Mouse (Mus musculus) C2C12 (cell line): ENCODE measurements around the gene Lfng. TPM values are rescaled to one million over a fixed set of nuclear protein-coding genes. Genes with fewer than 3 reads are reported as not detected.

Experiments
- H3K27me3 ChIP-seq: one replicate; pipeline ENCODE4 v1.6.1; 2011; ENCODE audit not compliant: control insufficient read depth, insufficient read depth, insufficient read length
- H3K36me3 ChIP-seq: one replicate; pipeline ENCODE4 v1.6.1; 2011; ENCODE audit not compliant: control insufficient read depth, insufficient read depth
- H3K4me3 ChIP-seq: one replicate; pipeline ENCODE4 v1.5.1; 2011; ENCODE audit warnings: mild to moderate bottlenecking, control low read depth; ENCODE audit not compliant: poor library complexity, insufficient read depth, severe bottlenecking
- H3K79me2 ChIP-seq: one replicate; pipeline ENCODE4 v1.6.1; 2011; ENCODE audit not compliant: control insufficient read depth, insufficient read depth
- H3K79me3 ChIP-seq: one replicate; pipeline ENCODE4 v1.6.1; 2011; ENCODE audit warnings: low read depth, control low read depth
- H3ac ChIP-seq: one replicate; pipeline ENCODE3; 2011; ENCODE audit warnings: low read depth; ENCODE audit not compliant: control insufficient read depth, insufficient read length
- CEBPB ChIP-seq: IDR thresholded peaks from one replicate; pipeline ENCODE4 v1.6.1; 2011; ENCODE audit warnings: low read depth, mild to moderate bottlenecking, control low read depth, moderate library complexity
- CTCF ChIP-seq: IDR thresholded peaks from one replicate; pipeline ENCODE4 v1.5.1; 2011; ENCODE audit not compliant: control insufficient read depth, insufficient read depth, insufficient read length
- FOSL1 ChIP-seq: IDR thresholded peaks from one replicate; pipeline ENCODE4 v1.8.0; 2011; ENCODE audit warnings: mild to moderate bottlenecking, low read length; ENCODE audit not compliant: poor library complexity, insufficient read depth, severe bottlenecking
- MAX ChIP-seq: IDR thresholded peaks from one replicate; pipeline ENCODE4 v1.6.1; 2011; ENCODE audit warnings: mild to moderate bottlenecking, control low read depth
- MYOD1 ChIP-seq: IDR thresholded peaks from one replicate; pipeline ENCODE4 v1.6.1; 2011; ENCODE audit warnings: low read depth; ENCODE audit not compliant: control insufficient read depth, insufficient read length
- MYOG ChIP-seq: IDR thresholded peaks from one replicate; pipeline ENCODE4 v1.6.1; 2011; ENCODE audit not compliant: control insufficient read depth, insufficient read length; ENCODE audit errors: extremely low read depth
- USF1 ChIP-seq: IDR thresholded peaks from one replicate; pipeline ENCODE4 v1.6.1; 2011; ENCODE audit warnings: low read depth, mild to moderate bottlenecking, control low read depth, moderate library complexity
- polyA plus RNA-seq: library from polyadenylated mRNA; unstranded; fragments of >200 nt; fragmentation: generic; extraction: Trizol; gene quantifications from one replicate; pipeline ENCODE4 v1.2.1, GENCODE M21; 2012; ENCODE audit warnings: missing spikeins

Gene Lfng
- polyA plus RNA-seq, 1 experiment = 18.7 TPM

- H3ac ChIP-seq = no peak overlapping the region
- TF ChIP-seq FOSL1 = no peak
- TF ChIP-seq MYOG = no peak
- no peak for TF ChIP-seq MYOD1
- TF ChIP-seq CEBPB = no peak
- no peak for TF ChIP-seq MAX
- TF ChIP-seq CTCF = no peak
- TF ChIP-seq USF1 = no peak
- H3K79me3 ChIP-seq = peaks cover 7% of the 10 kb centered on the region
- no peak overlapping the region for H3K4me3 ChIP-seq
- peaks cover 37% of the 10 kb centered on the region for H3K79me2 ChIP-seq
- peaks cover 35% of the 10 kb centered on the region for H3K36me3 ChIP-seq
- H3K27me3 ChIP-seq = no peaks in the 10 kb centered on the region
Measured at GRCm38 (mm10) chr5:140614837-140615236, 7.7 kb downstream of the Lfng start.

- Histone ChIP-seq H3K27me3 (no peaks in the 10 kb centered on the region), H3K79me3 (peaks cover 5% of the 10 kb centered on the region), H3ac (no peak overlapping the region), H3K79me2 (peaks cover 30% of the 10 kb centered on the region), H3K4me3 (no peak overlapping the region), H3K36me3 (peaks cover 35% of the 10 kb centered on the region)
- TF ChIP-seq CTCF = no peak
- no peak for TF ChIP-seq MYOG
- TF ChIP-seq MYOD1 = no peak
- TF ChIP-seq FOSL1 = no peak
- TF ChIP-seq USF1 = no peak
Measured at GRCm38 (mm10) chr5:140615321-140616109, 8.4 kb downstream of the Lfng start.

- no peak overlapping the region for H3ac ChIP-seq
- H3K79me2 ChIP-seq = peaks cover 27% of the 10 kb centered on the region
- no peaks in the 10 kb centered on the region for H3K27me3 ChIP-seq
- H3K79me3 ChIP-seq = peaks cover 5% of the 10 kb centered on the region
- H3K4me3 ChIP-seq = no peak overlapping the region
- H3K36me3 ChIP-seq = peaks cover 35% of the 10 kb centered on the region
- TF ChIP-seq CTCF (no peak), CEBPB (no peak), MYOD1 (no peak), MAX (no peak), MYOG (no peak), USF1 (no peak), FOSL1 (no peak)
Measured at GRCm38 (mm10) chr5:140616110-140616503, 9.0 kb downstream of the Lfng start.

GRCm38 (mm10) chr5:140616691-140617090 lies 9.6 kb downstream of the Lfng start:
- H3K27me3 ChIP-seq = no peaks in the 10 kb centered on the region
- TF ChIP-seq CEBPB = no peak
- TF ChIP-seq CTCF = no peak
- TF ChIP-seq MAX = no peak
- no peak for TF ChIP-seq FOSL1
- no peak for TF ChIP-seq MYOD1
- no peak for TF ChIP-seq USF1
- no peak for TF ChIP-seq MYOG
- H3K79me2 ChIP-seq = peaks cover 22% of the 10 kb centered on the region
- peaks cover 5% of the 10 kb centered on the region for H3K79me3 ChIP-seq
- peaks cover 35% of the 10 kb centered on the region for H3K36me3 ChIP-seq
- no peak overlapping the region for H3ac ChIP-seq
- H3K4me3 ChIP-seq = no peak overlapping the region

- H3K79me3 ChIP-seq = peaks cover 3% of the 10 kb centered on the region
- peaks cover 12% of the 10 kb centered on the region for H3K79me2 ChIP-seq
- no peak overlapping the region for H3K4me3 ChIP-seq
- TF ChIP-seq CEBPB (no peak), USF1 (no peak), MYOD1 (no peak), MYOG (no peak), CTCF (no peak), FOSL1 (no peak), MAX (no peak)
- H3K36me3 ChIP-seq = peaks cover 30% of the 10 kb centered on the region
- H3ac ChIP-seq = no peak overlapping the region
- H3K27me3 ChIP-seq = no peaks in the 10 kb centered on the region
Measured at GRCm38 (mm10) chr5:140617714-140618113, 10.6 kb downstream of the Lfng start.
